Mouse (Mus musculus) stomach, postnatal 0 days (tissue): ENCODE data around the gene Fam193a.

ENCODE experiments used
- CTCF ChIP-seq: IDR thresholded peaks from 2 replicates; pipeline ENCODE4 v1.5.1; 2016; ENCODE audit warnings: antibody characterized with exemption, low read depth, mild to moderate bottlenecking, moderate library complexity
- EP300 ChIP-seq: optimal IDR thresholded peaks from 2 replicates; pipeline ENCODE3; 2016; ENCODE audit warnings: antibody characterized with exemption

GRCm38 (mm10) chr5:34372141-34372540 is 2.4 kb downstream of the Fam193a start:
- TF ChIP-seq CTCF (no peak), EP300 (no peak)
